Mouse (Mus musculus) intestine, embryonic 16.5 days (tissue): ENCODE results near the gene Slc45a3. TPM values are rescaled to one million over a fixed set of nuclear protein-coding genes. Genes with fewer than 3 reads are reported as not detected.

Experiments
- ATAC-seq: fragments of 200-750 bp; cut with Nextera tagmentation; 2 replicates; pipeline ENCODE4 v1.8.0; 2017; ENCODE audit warnings: moderate TSS enrichment, moderate library complexity
- H3K27ac ChIP-seq: fragments of 300-500 bp; sonication (generic); 2 replicates; pipeline ENCODE4 v1.5.1; 2014; ENCODE audit warnings: mild to moderate bottlenecking, low read length
- H3K27me3 ChIP-seq: fragments of 300-500 bp; sonication (generic); replicated peaks from 2 replicates; pipeline ENCODE4 v1.6.1; 2014; ENCODE audit warnings: low read length, control low read depth, mixed read lengths; ENCODE audit not compliant: control insufficient read depth, insufficient read depth
- H3K36me3 ChIP-seq: fragments of 300-500 bp; sonication (generic); 2 replicates; pipeline ENCODE4 v1.6.1; 2014; ENCODE audit warnings: low read length, control low read depth; ENCODE audit not compliant: control insufficient read depth, insufficient read depth
- H3K4me1 ChIP-seq: fragments of 300-500 bp; sonication (generic); 2 replicates; pipeline ENCODE4 v1.6.1; 2014; ENCODE audit warnings: low read length, control low read depth, mixed read lengths; ENCODE audit not compliant: control insufficient read depth, insufficient read depth
- H3K4me2 ChIP-seq: fragments of 300-500 bp; sonication (generic); 2 replicates; pipeline ENCODE4 v1.6.1; 2014; ENCODE audit warnings: low read depth, low read length, control low read depth
- H3K4me3 ChIP-seq: fragments of 300-500 bp; sonication (generic); 2 replicates; pipeline ENCODE4 v1.5.1; 2014; ENCODE audit warnings: mild to moderate bottlenecking, low read length
- H3K9ac ChIP-seq: fragments of 300-500 bp; sonication (generic); 2 replicates; pipeline ENCODE4 v1.6.1; 2014; ENCODE audit warnings: low read depth, low read length
- H3K9me3 ChIP-seq: fragments of 300-500 bp; sonication (generic); 2 replicates; pipeline ENCODE4 v1.6.1; 2016; ENCODE audit warnings: low read length, control low read depth; ENCODE audit not compliant: control insufficient read depth
- WGBS: fragments of 180-500 bp; shearing (Covaris S2); extraction: QIAGEN DNeasy Blood & Tissue Kit; methylation state at CpG from one replicate; pipeline ENCODE4 v1.1.7; 2014; 5-methylcytosine and 5-hydroxymethylcytosine counted together
- polyA plus RNA-seq: library from polyadenylated mRNA; unstranded; fragments of >200 nt; fragmentation: Nextera tagmentation; extraction: Ambion mirVana; gene quantifications from 2 replicates; pipeline ENCODE4 v1.2.1, GENCODE M21; 2015

The Slc45a3 gene
- polyA plus RNA-seq, 1 experiment from 2014 or later = 2.5 TPM

DNA sequence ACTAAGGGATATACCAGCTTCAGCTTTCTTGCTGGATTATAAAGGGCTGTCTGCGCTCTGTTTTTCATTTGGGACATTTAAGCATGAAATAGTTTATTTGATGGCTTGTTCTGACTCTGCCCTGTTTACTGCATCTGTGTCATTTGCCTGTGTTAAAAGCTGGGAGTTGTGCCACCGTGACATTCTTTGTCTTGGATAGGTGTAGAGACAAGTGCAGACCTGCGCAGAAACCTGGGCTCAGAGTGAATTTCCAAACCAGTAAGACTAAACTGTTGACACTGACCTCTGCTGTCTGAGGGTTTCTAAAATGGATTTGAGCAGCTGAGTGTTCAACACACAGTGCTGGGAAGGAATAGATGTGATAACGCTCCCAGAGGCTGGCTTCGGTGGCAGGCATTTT is 65.2 kb downstream of the Slc45a3 start:
- Histone ChIP-seq H3K4me1 (no peaks in the 10 kb centered on the region), H3K4me2 (no peak overlapping the region), H3K9me3 (no peaks in the 10 kb centered on the region), H3K27me3 (no peaks in the 10 kb centered on the region), H3K4me3 (no peak overlapping the region), H3K27ac (no peak overlapping the region), H3K36me3 (0 out of 2 replicates have a peak, but pooled peaks cover 1% of the 10 kb centered on the region), H3K9ac (no peak overlapping the region)
- WGBS = 95% methylated on average over 5 of the region's 5 CpGs
- no peak for ATAC-seq

DNA sequence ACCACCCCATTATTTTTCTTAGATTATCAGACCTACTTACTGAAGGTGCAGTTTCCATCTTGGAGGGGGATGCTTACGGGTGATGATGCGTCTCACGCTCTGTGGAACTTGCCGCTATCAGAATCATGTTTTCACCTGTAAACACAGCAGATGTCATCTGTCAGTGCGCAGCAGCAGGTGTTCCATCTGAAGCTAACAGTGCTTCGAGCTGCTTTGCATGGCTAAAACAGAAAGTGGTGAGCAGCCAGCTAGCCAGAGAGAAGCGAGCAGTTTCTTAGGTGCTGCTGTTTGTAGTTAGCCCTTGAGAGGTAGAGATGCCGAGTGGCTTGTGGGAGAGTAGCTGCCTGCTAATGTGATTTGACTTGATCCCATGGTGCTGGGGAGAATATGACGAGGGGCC is 65.6 kb downstream of the Slc45a3 start:
- no peaks in the 10 kb centered on the region for H3K4me1 ChIP-seq
- H3K9ac ChIP-seq = no peak overlapping the region
- 91% methylated on average over 9 of the region's 9 CpGs for WGBS
- no peak overlapping the region for H3K4me3 ChIP-seq
- no peak for ATAC-seq
- no peaks in the 10 kb centered on the region for H3K36me3 ChIP-seq
- no peaks in the 10 kb centered on the region for H3K27me3 ChIP-seq
- no peak overlapping the region for H3K4me2 ChIP-seq
- H3K9me3 ChIP-seq = no peaks in the 10 kb centered on the region
- no peak overlapping the region for H3K27ac ChIP-seq

DNA sequence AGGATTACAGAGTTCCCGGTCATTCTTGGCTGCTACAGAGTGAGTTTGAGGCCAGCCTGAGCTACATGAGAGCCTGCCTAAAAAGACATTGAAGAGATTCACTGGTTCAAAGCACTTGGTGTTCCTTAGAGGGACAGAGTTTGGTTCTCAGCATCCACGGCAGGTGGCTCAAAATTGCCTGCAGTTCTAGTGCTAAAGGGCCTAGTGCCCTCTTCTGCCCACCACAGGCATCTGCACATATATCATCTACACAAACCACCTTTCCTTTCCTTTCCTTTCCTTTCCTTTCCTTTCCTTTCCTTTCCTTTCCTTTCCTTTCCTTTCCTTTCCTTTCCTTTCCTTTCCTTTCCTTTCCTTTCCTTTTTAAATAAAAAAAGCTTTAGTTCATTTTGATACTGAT is 67.8 kb downstream of the Slc45a3 start:
- Histone ChIP-seq H3K36me3 (no peaks in the 10 kb centered on the region), H3K4me2 (no peak overlapping the region), H3K4me1 (0 out of 2 replicates have a peak, but pooled peaks cover 2% of the 10 kb centered on the region), H3K27ac (no peak overlapping the region), H3K4me3 (no peak overlapping the region), H3K27me3 (no peaks in the 10 kb centered on the region), H3K9ac (no peak overlapping the region), H3K9me3 (no peaks in the 10 kb centered on the region)
- no peak for ATAC-seq
- 71% methylated on average over 2 of the region's 2 CpGs for WGBS

DNA sequence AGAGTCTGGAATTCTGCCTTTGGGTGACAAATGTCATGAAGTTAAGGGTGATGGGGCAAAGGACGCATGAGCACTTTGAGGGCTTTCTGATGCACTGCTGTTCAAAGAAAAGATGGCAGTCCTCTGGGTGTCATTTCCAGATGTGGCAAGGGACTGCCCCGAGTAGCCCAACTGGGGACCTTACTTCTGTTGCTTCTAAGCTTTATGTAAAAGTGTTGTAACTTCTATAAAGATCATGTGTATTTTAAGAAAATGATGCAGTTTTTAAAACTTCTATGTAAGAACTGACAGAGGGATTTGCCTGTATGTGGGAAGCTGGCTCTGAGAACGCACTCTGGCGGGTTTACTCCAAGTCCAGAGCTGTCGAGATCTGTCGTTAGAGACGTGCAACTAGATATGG is 69.4 kb downstream of the Slc45a3 start:
- no peak for ATAC-seq
- H3K4me3 ChIP-seq = no peak overlapping the region
- H3K9me3 ChIP-seq = no peaks in the 10 kb centered on the region

More for the DNA sequence above, 69.4 kb downstream of the Slc45a3 start:
- Histone ChIP-seq H3K9ac (no peak overlapping the region), H3K27ac (no peak overlapping the region), H3K36me3 (no peaks in the 10 kb centered on the region), H3K27me3 (no peaks in the 10 kb centered on the region), H3K4me1 (0 out of 2 replicates have a peak, but pooled peaks cover 2% of the 10 kb centered on the region), H3K4me2 (no peak overlapping the region)
- WGBS = 77% methylated on average over 7 of the region's 7 CpGs

Other genes starting within 250 kb of the Slc45a3 start
- 2.1 and 2.8 TPM in 2 replicates for gene Slc26a9, start 218.9 kb upstream of the Slc45a3 start, polyA plus RNA-seq
- 8.0 and 10.2 TPM in 2 replicates for gene Pm20d1, start 165.6 kb upstream of the Slc45a3 start, polyA plus RNA-seq
- gene Slc41a1, start 135.5 kb upstream of the Slc45a3 start, polyA plus RNA-seq = 9.4 and 9.6 TPM in 2 replicates
- 22.4 and 22.7 TPM in 2 replicates for gene Rab29, start 95.7 kb upstream of the Slc45a3 start, polyA plus RNA-seq
- 44.5 TPM in 2 replicates for gene Nucks1, start 52.4 kb upstream of the Slc45a3 start, polyA plus RNA-seq
- 13.2 and 14.3 TPM in 2 replicates for gene Elk4, start 44.6 kb downstream of the Slc45a3 start, polyA plus RNA-seq
- 8.7 and 10.1 TPM in 2 replicates for gene Mfsd4a, start 105.1 kb downstream of the Slc45a3 start, polyA plus RNA-seq
- 16.9 and 20.2 TPM in 2 replicates for gene Cdk18, start 176.7 kb downstream of the Slc45a3 start, polyA plus RNA-seq
- not detected in 2 replicates for gene Lemd1, start 228.5 kb downstream of the Slc45a3 start, polyA plus RNA-seq
- 0.04 and 0.07 TPM in 2 replicates for gene AC124108.1, start 228.5 kb downstream of the Slc45a3 start, polyA plus RNA-seq